Mouse (Mus musculus) spleen, adult 2 months (tissue): ENCODE results near the gene Ptpre. TPM values are rescaled to one million over a fixed set of nuclear protein-coding genes. Genes with fewer than 3 reads are reported as not detected.

Source experiments
- DNase-seq, 2 experiments: peaks; one replicate each; pipeline versions ENCODE4 v3.0.0 to v3.0.0-alpha.2; 2012 to 2021; ENCODE audit warnings: low spot score in 2 of 2, low read depth in 1 of 2
- H3K27ac ChIP-seq: fragments of 200-500 bp; 2 replicates; pipeline ENCODE4 v1.5.1; 2012; ENCODE audit warnings: low read length, inconsistent platforms; ENCODE audit not compliant: insufficient read depth
- H3K27me3 ChIP-seq: fragments of 200-500 bp; 2 replicates; pipeline ENCODE4 v1.6.1; 2012; ENCODE audit warnings: mild to moderate bottlenecking, moderate library complexity, low read length, inconsistent platforms; ENCODE audit not compliant: control insufficient read depth, insufficient read depth
- H3K36me3 ChIP-seq: fragments of 200-500 bp; 2 replicates; pipeline ENCODE4 v1.6.1; 2012; ENCODE audit warnings: mild to moderate bottlenecking, low read length, inconsistent platforms; ENCODE audit not compliant: control insufficient read depth, insufficient read depth
- H3K4me1 ChIP-seq: fragments of 200-500 bp; 2 replicates; pipeline ENCODE4 v1.6.1; 2011; ENCODE audit warnings: inconsistent platforms; ENCODE audit not compliant: control insufficient read depth, insufficient read depth, insufficient read length
- H3K4me3 ChIP-seq: fragments of 200-500 bp; 2 replicates; pipeline ENCODE4 v1.5.1; 2011; ENCODE audit warnings: mild to moderate bottlenecking, inconsistent platforms; ENCODE audit not compliant: insufficient read depth, insufficient read length; ENCODE audit errors: extremely low read depth
- CTCF ChIP-seq: fragments of 200-500 bp; IDR thresholded peaks from 2 replicates; pipeline ENCODE4 v1.5.1; 2011; ENCODE audit warnings: mild to moderate bottlenecking, inconsistent platforms; ENCODE audit not compliant: insufficient read depth, insufficient read length, insufficient replicate concordance; ENCODE audit errors: extremely low read depth
- POLR2A ChIP-seq: fragments of 200-500 bp; IDR thresholded peaks from 2 replicates; pipeline ENCODE4 v1.6.1; 2011; ENCODE audit warnings: low read depth, low read length, inconsistent platforms
- WGBS: fragments of 180-500 bp; shearing (Covaris S2); methylation state at CpG from one replicate; pipeline ENCODE4 v1.1.7; 2018; 5-methylcytosine and 5-hydroxymethylcytosine counted together
- polyA plus RNA-seq: library from polyadenylated mRNA; depleted of rRNA; stranded (reverse); fragments of >200 nt; gene quantifications from 2 replicates; pipeline ENCODE4 v1.2.3, GENCODE M21; 2012

The Ptpre gene
- polyA plus RNA-seq, 1 experiment, result 9.5 TPM

DNA sequence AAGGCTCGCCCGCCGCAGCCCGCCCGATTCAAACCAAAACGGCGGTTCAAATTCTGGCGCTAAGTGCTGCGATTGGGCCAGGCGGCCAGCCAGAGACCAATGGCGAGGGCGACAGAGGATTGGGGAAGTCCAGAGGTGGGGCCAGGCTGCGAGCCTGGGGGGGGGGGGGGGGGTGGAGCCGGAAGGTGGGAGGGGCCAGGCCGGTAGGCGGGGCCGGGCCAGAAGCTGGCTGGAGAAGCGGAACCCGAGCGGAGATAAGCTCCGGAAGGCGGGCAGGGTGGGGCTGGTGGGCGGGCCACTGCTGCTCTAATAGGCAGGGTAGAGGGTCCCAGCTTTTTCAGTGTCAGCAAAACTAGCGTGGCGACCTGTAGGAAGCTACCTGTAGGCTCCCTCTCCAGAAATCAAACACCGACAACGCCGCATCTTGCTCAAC, 179.2 kb downstream of the Ptpre start:
- no peaks in the 10 kb centered on the region; the same call in 1 of the 2 replicates for H3K4me1 ChIP-seq
- peak; percentile 75 to 87 for DNase-seq
- peak overlapping the region; percentile 72 for H3K27ac ChIP-seq
- H3K27me3 ChIP-seq, result no peaks in the 10 kb centered on the region
- H3K36me3 ChIP-seq, result no peaks in the 10 kb centered on the region
- 1% methylated on average over 28 of the region's 28 CpGs for WGBS
- H3K4me3 ChIP-seq, result peak overlapping the region; percentile 78
- no peak for TF ChIP-seq CTCF
- TF ChIP-seq POLR2A, result peak; percentile 34; the same call in 1 of the 2 replicates

DNA sequence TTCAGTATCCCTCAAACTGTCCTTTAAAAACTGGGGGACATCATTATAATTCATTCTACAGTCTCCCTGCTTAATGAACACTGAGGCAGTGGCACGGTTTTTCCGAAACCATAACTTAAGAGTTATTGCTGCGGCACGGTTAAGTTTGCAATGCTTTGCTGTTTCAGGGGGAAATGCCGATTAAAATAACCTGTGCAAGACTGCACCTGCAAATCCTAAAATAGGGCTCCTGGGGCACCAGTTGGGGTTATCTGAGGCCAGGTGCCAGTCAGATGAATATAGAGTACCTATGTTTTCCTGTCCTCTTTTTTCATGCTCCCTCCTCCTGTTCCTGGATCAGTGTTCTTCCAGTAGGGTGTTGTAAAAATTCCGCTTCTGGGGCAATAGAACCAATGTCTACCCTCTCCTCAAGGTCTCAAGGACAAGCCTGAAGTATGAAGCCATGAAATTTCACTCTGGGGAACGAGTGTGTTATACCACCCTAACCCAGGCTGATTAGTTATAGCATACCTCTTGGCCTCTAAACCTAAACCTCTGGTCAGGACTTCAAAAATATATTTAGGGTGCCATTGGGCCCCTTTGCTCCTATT, 179.8 kb downstream of the Ptpre start:
- no peak for DNase-seq
- TF ChIP-seq CTCF (no peak), POLR2A (no peak)
- no peaks in the 10 kb centered on the region; the same call in 1 of the 2 replicates for H3K4me1 ChIP-seq
- peak overlapping the region; percentile 74 for H3K4me3 ChIP-seq
- no peaks in the 10 kb centered on the region for H3K27me3 ChIP-seq
- H3K27ac ChIP-seq, result peak overlapping the region; percentile 72
- no peaks in the 10 kb centered on the region for H3K36me3 ChIP-seq
- WGBS, result 21% methylated on average over 7 of the region's 7 CpGs

DNA sequence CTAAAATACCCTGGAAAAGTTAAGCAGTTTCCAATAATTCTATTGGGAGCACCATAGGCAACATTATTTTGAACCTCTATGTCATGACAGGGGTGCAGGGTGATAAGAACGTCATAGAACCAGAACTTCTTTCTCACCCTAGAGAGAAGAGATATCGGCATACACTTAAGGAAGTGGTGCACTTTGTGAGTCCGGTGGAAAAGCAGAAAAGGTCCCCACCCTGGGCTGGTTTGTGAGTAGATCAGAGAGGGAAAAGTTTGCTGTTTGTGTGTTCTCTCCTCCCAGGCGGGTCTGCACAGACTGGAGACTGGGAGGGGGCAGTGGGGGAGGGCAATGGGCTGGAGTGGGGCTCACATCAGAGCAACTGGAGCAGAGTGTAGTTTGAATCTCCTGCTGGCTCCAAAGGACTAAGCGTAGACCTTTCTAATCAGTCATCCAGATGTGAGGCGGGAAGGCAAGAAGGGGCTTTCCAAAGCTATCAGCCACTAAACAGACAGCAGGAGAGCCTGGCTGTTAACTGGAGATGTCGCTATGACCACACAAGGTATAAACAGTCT, 184.2 kb downstream of the Ptpre start:
- no peaks in the 10 kb centered on the region for H3K27me3 ChIP-seq
- H3K4me3 ChIP-seq, result no peak overlapping the region
- H3K27ac ChIP-seq, result peak overlapping the region; percentile 42; the same call in 1 of the 2 replicates
- WGBS, result 69% methylated on average over 7 of the region's 7 CpGs
- no peak for TF ChIP-seq CTCF
- TF ChIP-seq POLR2A, result no peak
- H3K36me3 ChIP-seq, result no peaks in the 10 kb centered on the region
- no peaks in the 10 kb centered on the region; the same call in 1 of the 2 replicates for H3K4me1 ChIP-seq
- DNase-seq, result no peak

DNA sequence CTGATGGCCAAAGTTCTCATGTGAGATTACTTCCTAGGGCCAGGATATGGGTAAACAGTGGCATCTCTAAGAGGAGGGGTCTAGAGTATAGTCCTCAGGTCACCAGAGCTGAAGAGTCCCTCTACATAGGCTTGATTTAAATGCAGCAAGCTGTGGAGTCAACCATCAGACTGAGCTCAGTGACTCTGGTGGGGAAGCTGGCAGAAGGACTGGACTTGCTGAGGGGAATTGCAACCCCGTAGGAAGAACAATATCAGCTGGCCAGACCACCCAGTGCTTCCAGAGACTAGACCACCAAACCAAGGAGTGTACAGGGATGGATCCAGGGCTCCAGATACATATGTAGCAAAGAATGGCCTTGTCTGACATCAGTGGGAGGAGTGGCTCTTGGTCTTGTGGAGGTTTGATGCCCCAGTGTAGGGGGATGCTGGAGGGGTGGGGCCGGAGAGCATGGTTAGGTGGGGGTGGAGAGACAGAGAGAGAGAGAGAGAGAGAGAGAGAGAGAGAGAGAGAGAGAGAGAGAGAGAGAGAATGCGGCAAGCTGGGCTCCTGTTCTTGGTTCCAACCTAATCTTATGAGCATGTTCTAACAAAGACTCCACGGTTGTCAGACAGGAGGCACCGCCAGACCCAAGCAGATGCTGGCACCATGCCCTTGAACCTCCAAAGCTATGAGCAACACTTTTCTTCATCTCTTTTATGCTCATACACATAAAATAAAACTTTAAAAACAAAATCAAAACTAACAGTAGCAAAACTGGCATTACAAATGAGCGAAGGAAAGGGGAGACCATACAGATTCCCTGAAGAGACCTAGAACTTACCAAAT, 184.9 kb downstream of the Ptpre start:
- Histone ChIP-seq H3K27me3 (no peaks in the 10 kb centered on the region), H3K4me1 (no peaks in the 10 kb centered on the region; the same call in 1 of the 2 replicates), H3K36me3 (no peaks in the 10 kb centered on the region), H3K27ac (peak overlapping the region; percentile 36; the same call in 1 of the 2 replicates), H3K4me3 (no peak overlapping the region)
- DNase-seq, result no peak
- TF ChIP-seq CTCF (no peak), POLR2A (no peak)
- WGBS, result 87% methylated on average over 6 of the region's 6 CpGs

DNA sequence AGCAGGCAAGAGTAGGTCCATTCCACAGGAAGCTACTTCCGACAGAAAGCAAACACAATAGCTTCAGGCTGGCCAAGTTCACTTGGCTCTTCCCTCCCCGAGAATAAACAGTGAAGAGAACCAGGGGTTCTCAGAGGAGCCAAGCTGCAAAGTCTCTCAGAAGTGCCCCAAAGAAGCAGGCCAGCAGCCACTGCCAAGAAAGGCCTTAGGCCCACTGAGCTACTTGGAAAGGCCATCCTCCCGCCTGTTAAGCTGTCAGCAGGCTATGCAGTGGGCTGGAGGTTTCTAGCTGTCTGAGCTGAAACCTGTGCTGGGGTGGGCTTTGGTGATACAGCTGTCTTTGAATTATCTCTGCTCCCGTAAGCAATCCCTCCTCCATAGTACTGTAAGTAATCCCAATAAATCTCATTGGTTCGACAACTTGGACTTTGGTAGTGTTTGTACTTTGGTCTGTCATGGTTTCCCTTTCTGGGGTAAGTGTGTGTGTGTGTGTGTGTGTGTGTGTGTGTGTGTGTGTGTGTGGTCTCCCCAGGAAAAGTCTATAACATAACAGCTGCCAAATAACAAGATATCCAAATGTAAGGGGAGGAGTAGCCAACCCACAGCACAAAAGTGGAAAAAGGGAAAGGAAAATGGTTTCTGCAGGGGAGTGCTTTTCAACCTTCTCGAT, 186.5 kb downstream of the Ptpre start:
- no peak for TF ChIP-seq POLR2A
- no peak for TF ChIP-seq CTCF
- H3K27ac ChIP-seq, result no peak overlapping the region

DNA sequence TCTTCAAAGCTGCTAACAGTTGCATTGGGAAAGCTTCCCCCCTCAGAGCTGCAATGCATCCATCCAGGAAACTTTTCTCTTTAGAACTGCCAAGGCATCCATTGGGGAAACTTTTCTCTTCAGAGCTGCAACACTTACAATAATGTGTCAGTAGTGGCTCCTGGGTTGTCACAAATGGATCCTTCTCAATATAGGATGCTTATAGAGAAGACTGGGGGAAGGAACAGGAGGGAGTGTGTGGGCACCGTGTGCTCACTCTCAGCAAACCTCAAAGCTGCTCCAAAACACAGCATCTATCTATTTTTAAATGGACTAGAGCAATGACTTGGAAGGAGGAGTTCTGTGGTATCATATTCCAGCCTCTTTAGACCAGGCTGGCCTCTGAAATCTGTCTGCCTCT, 189.4 kb downstream of the Ptpre start:
- Histone ChIP-seq H3K27ac (no peak overlapping the region), H3K4me1 (no peaks in the 10 kb centered on the region), H3K36me3 (no peaks in the 10 kb centered on the region), H3K27me3 (no peaks in the 10 kb centered on the region), H3K4me3 (no peak overlapping the region)
- TF ChIP-seq POLR2A (no peak), CTCF (no peak)
- no peak for DNase-seq
- WGBS, result 55% methylated on average over 1 of the region's 1 CpGs

More for the DNA sequence above, 186.5 kb downstream of the Ptpre start:
- DNase-seq, result no peak
- no peaks in the 10 kb centered on the region for H3K4me1 ChIP-seq
- H3K4me3 ChIP-seq, result no peak overlapping the region
- whole genome bisulfite sequencing, result 82% methylated on average over 6 of the region's 6 CpGs
- no peaks in the 10 kb centered on the region for H3K27me3 ChIP-seq
- H3K36me3 ChIP-seq, result no peaks in the 10 kb centered on the region
